Mouse (Mus musculus): Measurements from ENCODE around the gene Luzp2. TPM values are rescaled to one million over a fixed set of nuclear protein-coding genes. Genes with fewer than 3 reads are reported as not detected.

Gene Luzp2
- polyA plus RNA-seq, 1 experiment from 2014 or later: 24.0 TPM

DNA sequence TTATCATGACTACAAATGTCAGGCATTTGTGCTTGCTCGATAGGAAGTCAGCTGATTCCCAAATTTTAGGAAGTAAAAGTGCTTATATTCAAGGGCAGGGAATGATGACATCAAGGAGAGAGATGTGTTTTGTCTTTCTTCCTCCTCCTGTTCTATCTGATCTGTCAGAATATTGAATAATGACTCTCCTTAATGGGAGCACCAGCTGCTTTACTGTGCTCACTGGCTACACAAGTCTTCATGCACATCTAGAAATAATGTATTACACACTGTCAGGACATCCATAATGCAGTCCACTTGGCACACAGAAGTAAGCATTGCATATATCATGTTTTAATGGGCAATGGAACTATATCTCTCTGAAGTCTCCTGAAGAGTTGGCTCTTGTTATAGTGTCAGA, 17.6 kb downstream of the Luzp2 start:
- no peaks in the 10 kb centered on the region for H3K27me3 ChIP-seq (replicated peaks; ENCODE audit: control insufficient read depth, insufficient read depth, low read length)
- H3K27ac ChIP-seq (ENCODE audit: low read length): no peak overlapping the region
- H3K4me1 ChIP-seq (replicated peaks; ENCODE audit: control insufficient read depth, insufficient read depth, low read length): no peaks in the 10 kb centered on the region; the same call in 1 of the 2 replicates
- WGBS: 85% methylated on average over 1 of the region's 1 CpGs
- no peak for ATAC-seq
- H3K4me3 ChIP-seq (replicated peaks; ENCODE audit: low read length): no peak overlapping the region
- H3K36me3 ChIP-seq (ENCODE audit: control insufficient read depth, insufficient read depth): no peaks in the 10 kb centered on the region
- H3K9me3 ChIP-seq (ENCODE audit: control insufficient read depth, low read length): no peaks in the 10 kb centered on the region
- no peak overlapping the region for H3K9ac ChIP-seq (replicated peaks; ENCODE audit: low read depth, low read length)
- no peak overlapping the region for H3K4me2 ChIP-seq (ENCODE audit: low read length)

DNA sequence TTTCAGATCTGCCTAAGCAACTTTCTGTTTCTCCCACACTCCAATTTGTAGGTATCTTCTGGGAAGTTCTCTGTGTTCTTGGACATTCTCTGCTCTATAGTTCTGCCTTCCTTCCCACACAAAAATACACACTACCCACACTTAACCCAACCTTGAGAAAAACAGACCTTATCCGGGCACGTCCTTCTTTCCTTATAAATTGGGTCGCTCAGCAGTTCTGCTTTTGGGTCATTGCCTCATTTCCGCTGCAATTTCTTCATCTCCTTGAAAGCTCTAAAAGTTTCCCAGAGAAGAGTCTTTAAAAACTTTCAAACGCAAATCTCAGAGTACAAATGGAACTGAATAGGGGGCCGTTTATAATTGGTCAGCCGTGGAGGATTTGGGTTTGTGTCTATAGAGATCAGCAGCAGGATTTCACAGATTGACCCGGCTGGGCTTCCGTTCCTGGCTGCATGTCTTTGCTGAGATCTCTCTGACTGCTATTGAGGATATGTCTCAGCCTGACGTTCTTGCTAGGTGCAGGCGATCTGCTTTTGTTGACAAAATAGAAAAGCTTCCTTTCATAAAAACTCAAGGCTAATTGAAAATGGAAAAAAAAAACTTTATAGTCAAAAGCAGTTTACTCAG, 26.0 kb downstream of the Luzp2 start:
- Histone ChIP-seq H3K9me3 (ENCODE audit: control insufficient read depth, low read length) (no peaks in the 10 kb centered on the region), H3K4me2 (ENCODE audit: low read length) (no peak overlapping the region), H3K27me3 (replicated peaks; ENCODE audit: control insufficient read depth, insufficient read depth, low read length) (no peaks in the 10 kb centered on the region), H3K36me3 (ENCODE audit: control insufficient read depth, insufficient read depth) (no peaks in the 10 kb centered on the region), H3K4me1 (replicated peaks; ENCODE audit: control insufficient read depth, insufficient read depth, low read length) (no peaks in the 10 kb centered on the region), H3K27ac (ENCODE audit: low read length) (no peak overlapping the region), H3K4me3 (replicated peaks; ENCODE audit: low read length) (no peak overlapping the region), H3K9ac (replicated peaks; ENCODE audit: low read depth, low read length) (no peak overlapping the region)
- peak; percentile 61; the same call in 1 of the 2 replicates for ATAC-seq
- WGBS: 19% methylated on average over 11 of the region's 11 CpGs

DNA sequence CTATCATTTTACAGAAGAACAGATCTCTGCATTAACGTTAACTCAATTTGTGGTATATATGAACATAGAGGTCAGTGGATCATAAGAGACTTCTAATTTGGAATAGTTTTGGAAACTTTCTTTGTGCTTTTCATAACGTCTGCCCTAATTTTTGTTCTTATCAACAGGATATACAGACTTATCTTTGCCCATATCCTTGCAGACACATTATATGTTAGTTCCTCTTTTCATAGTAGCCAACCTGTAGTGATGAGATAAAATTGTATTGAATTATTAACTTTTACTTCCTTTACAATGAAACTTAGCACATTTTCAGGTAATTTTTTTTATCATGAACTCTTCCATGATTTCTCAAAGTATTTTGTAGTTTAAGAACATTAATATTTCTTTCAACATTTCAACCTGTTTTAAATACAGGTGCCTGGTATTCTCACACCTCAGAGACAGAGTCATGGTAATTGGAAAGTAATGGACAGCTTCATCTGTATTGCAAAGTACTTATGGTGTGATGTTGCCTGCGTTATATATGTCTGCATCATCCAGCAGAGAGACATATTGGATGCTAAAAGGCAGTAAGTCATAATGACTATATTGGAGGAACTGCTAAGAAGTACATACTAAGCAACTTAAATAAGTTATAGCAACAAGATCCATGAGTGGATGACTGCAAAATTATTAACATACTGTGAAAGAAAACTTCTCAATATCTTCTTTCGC, 43.8 kb downstream of the Luzp2 start:
- 88% methylated on average over 4 of the region's 4 CpGs for WGBS
- H3K4me3 ChIP-seq (replicated peaks; ENCODE audit: low read length): no peak overlapping the region

DNA sequence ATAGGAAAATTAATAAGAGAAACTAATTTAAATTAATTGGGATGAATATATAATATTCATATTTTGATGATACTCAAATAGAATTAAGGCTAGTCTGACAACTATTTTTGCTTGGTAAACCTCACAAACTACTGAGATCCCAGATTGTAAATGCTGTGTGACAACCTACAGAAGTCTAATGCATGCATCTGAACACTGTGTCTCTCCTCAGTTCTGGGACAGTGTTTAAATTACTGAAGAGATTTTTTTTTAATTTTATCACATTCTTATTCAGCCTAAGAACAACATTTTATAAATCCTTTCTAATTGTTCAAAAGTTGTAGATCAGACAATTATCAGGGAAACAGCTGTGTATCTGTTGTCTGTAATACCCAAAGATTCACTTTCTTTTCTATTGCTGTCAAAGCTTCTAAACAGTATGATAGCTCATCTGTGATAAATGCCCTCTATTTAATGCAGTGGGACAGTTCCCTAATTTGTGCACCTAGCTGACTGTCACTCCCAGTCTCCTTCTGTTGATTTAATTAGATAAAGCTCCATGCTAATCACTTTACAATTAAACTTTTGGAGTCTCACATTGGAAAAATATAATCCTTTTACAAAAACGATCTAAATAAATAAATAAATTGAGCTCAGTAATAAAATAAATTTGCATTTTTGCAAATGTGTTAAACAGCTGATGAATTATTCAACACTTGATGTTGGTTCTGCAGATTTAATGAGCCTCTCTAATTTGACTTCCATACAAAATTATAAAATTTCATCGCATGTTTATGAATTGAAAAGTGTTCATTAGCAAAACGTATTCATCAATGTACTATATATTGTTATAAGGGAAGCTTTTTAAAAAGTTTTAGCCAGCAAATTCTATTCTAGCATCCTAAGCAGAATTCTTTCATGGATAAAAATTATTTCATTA, 58.7 kb downstream of the Luzp2 start:
- H3K9ac ChIP-seq (replicated peaks; ENCODE audit: low read depth, low read length): no peak overlapping the region
- 26% methylated on average over 3 of the region's 3 CpGs for WGBS
- peak; percentile 84 for ATAC-seq

More for the DNA sequence above, 43.8 kb downstream of the Luzp2 start:
- Histone ChIP-seq H3K27me3 (replicated peaks; ENCODE audit: control insufficient read depth, insufficient read depth, low read length) (no peaks in the 10 kb centered on the region), H3K4me2 (ENCODE audit: low read length) (no peak overlapping the region), H3K27ac (ENCODE audit: low read length) (no peak overlapping the region), H3K36me3 (ENCODE audit: control insufficient read depth, insufficient read depth) (no peaks in the 10 kb centered on the region), H3K9ac (replicated peaks; ENCODE audit: low read depth, low read length) (no peak overlapping the region), H3K4me1 (replicated peaks; ENCODE audit: control insufficient read depth, insufficient read depth, low read length) (no peaks in the 10 kb centered on the region), H3K9me3 (ENCODE audit: control insufficient read depth, low read length) (no peaks in the 10 kb centered on the region)
- ATAC-seq: no peak

DNA sequence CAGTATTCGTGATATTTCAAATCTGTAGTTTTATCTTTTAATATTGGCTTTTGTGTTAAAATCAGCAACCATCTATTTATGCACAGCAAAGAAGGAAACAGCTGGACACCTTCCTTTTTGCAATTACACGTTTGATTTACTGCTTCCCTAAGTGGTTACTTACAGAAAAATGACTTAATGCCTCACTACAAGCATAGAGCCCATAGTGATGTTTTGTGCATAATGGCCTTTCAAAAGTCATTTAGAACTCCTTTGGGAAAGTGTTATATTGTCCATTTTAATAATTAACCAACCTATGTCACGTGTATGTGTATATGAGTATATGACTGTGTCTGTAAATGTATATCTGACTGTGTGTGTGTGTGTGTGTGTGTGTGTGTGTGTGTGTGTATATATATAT, 63.3 kb downstream of the Luzp2 start:
- ATAC-seq: no peak
- H3K4me3 ChIP-seq (replicated peaks; ENCODE audit: low read length): no peak overlapping the region
- WGBS: 75% methylated on average over 3 of the region's 3 CpGs

More for the DNA sequence above, 58.7 kb downstream of the Luzp2 start:
- H3K27ac ChIP-seq (ENCODE audit: low read length): no peak overlapping the region
- no peaks in the 10 kb centered on the region for H3K9me3 ChIP-seq (ENCODE audit: control insufficient read depth, low read length)
- no peaks in the 10 kb centered on the region for H3K36me3 ChIP-seq (ENCODE audit: control insufficient read depth, insufficient read depth)
- H3K4me1 ChIP-seq (replicated peaks; ENCODE audit: control insufficient read depth, insufficient read depth, low read length): no peaks in the 10 kb centered on the region
- H3K27me3 ChIP-seq (replicated peaks; ENCODE audit: control insufficient read depth, insufficient read depth, low read length): no peaks in the 10 kb centered on the region
- no peak overlapping the region for H3K4me3 ChIP-seq (replicated peaks; ENCODE audit: low read length)
- H3K4me2 ChIP-seq (ENCODE audit: low read length): no peak overlapping the region

DNA sequence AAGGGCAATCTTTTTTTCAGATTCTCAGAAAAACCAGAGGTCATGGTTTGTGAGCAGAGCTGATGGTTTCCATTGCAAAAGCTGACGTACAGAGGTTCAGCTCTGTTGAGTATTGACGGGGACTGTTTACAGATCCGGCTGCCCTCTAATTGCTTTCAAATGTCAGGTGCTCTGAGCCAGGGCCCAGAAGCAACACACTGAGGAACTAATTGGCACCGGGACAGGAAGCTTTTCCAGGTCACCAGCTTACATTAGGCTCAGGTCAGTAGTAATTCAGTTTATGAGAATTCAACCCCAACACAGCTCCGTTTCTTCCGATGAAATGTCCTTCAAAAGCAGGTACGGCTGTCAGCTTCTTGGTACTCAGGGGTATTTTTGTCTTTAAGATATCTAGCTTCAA, 74.7 kb downstream of the Luzp2 start:
- no peaks in the 10 kb centered on the region for H3K36me3 ChIP-seq (ENCODE audit: control insufficient read depth, insufficient read depth)
- H3K9me3 ChIP-seq (ENCODE audit: control insufficient read depth, low read length): no peaks in the 10 kb centered on the region
- H3K27ac ChIP-seq (ENCODE audit: low read length): no peak overlapping the region
- H3K4me1 ChIP-seq (replicated peaks; ENCODE audit: control insufficient read depth, insufficient read depth, low read length): peaks cover 3% of the 10 kb centered on the region; the same call in 1 of the 2 replicates
- no peak overlapping the region for H3K4me3 ChIP-seq (replicated peaks; ENCODE audit: low read length)
- H3K9ac ChIP-seq (replicated peaks; ENCODE audit: low read depth, low read length): no peak overlapping the region
- ATAC-seq: no peak
- H3K4me2 ChIP-seq (ENCODE audit: low read length): no peak overlapping the region
- 36% methylated on average over 7 of the region's 7 CpGs for WGBS
- no peaks in the 10 kb centered on the region for H3K27me3 ChIP-seq (replicated peaks; ENCODE audit: control insufficient read depth, insufficient read depth, low read length)

More for the DNA sequence above, 63.3 kb downstream of the Luzp2 start:
- no peaks in the 10 kb centered on the region for H3K27me3 ChIP-seq (replicated peaks; ENCODE audit: control insufficient read depth, insufficient read depth, low read length)
- H3K9ac ChIP-seq (replicated peaks; ENCODE audit: low read depth, low read length): no peak overlapping the region
- H3K4me2 ChIP-seq (ENCODE audit: low read length): no peak overlapping the region
- H3K36me3 ChIP-seq (ENCODE audit: control insufficient read depth, insufficient read depth): no peaks in the 10 kb centered on the region
- H3K4me1 ChIP-seq (replicated peaks; ENCODE audit: control insufficient read depth, insufficient read depth, low read length): no peaks in the 10 kb centered on the region
- H3K9me3 ChIP-seq (ENCODE audit: control insufficient read depth, low read length): no peaks in the 10 kb centered on the region
- H3K27ac ChIP-seq (ENCODE audit: low read length): no peak overlapping the region

DNA sequence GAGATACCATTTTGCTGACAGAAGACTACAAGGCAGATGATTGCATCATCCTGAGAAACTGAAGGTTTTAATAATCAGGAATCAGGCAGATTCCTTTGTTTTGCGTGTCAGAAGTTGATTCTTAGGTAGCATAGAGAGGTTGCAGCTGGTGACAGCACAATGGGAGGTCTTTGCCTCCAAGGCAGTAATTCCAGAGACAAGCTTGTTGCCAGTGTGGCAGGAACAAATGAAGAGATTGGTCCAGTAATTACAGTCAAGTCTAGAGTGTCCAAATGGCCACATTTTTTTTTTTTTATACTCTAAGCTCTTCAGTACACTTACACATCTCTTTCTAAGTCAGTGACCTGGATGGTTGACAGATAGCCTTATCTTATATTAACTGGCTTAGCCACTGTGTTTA, 78.7 kb downstream of the Luzp2 start:
- ATAC-seq: no peak
- no peak overlapping the region for H3K27ac ChIP-seq (ENCODE audit: low read length)
- no peaks in the 10 kb centered on the region for H3K9me3 ChIP-seq (ENCODE audit: control insufficient read depth, low read length)
- 31% methylated on average over 1 of the region's 1 CpGs for WGBS
- H3K4me3 ChIP-seq (replicated peaks; ENCODE audit: low read length): no peak overlapping the region
- no peak overlapping the region for H3K9ac ChIP-seq (replicated peaks; ENCODE audit: low read depth, low read length)
- H3K4me1 ChIP-seq (replicated peaks; ENCODE audit: control insufficient read depth, insufficient read depth, low read length): peaks cover 3% of the 10 kb centered on the region; the same call in 1 of the 2 replicates
- H3K27me3 ChIP-seq (replicated peaks; ENCODE audit: control insufficient read depth, insufficient read depth, low read length): no peaks in the 10 kb centered on the region
- H3K4me2 ChIP-seq (ENCODE audit: low read length): no peak overlapping the region
- no peaks in the 10 kb centered on the region for H3K36me3 ChIP-seq (ENCODE audit: control insufficient read depth, insufficient read depth)

DNA sequence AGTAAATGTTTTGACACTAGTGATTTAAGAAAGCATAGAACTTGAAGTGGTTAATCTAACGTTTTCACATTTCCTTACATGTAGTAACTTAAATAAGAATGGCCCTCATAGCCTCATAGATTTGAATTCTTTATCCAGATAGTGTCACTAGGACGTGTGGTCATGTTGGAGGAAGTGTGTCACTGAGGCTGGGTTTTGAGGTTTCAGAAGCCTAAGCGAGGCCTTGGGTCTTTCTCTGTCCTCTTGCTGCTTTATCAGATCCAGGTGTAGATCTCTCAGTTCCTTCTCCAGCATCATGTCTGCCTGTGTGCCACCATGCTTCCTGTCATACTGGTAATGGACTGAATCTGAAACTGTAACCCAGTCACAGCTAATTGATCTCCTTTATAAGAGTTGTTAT, 86.7 kb downstream of the Luzp2 start:
- Histone ChIP-seq H3K9me3 (ENCODE audit: control insufficient read depth, low read length) (no peaks in the 10 kb centered on the region), H3K27me3 (replicated peaks; ENCODE audit: control insufficient read depth, insufficient read depth, low read length) (no peaks in the 10 kb centered on the region), H3K4me2 (ENCODE audit: low read length) (no peak overlapping the region), H3K36me3 (ENCODE audit: control insufficient read depth, insufficient read depth) (no peaks in the 10 kb centered on the region), H3K9ac (replicated peaks; ENCODE audit: low read depth, low read length) (no peak overlapping the region), H3K27ac (ENCODE audit: low read length) (no peak overlapping the region), H3K4me1 (replicated peaks; ENCODE audit: control insufficient read depth, insufficient read depth, low read length) (no peaks in the 10 kb centered on the region), H3K4me3 (replicated peaks; ENCODE audit: low read length) (no peak overlapping the region)
- WGBS: 80% methylated on average over 3 of the region's 3 CpGs
- no peak for ATAC-seq

DNA sequence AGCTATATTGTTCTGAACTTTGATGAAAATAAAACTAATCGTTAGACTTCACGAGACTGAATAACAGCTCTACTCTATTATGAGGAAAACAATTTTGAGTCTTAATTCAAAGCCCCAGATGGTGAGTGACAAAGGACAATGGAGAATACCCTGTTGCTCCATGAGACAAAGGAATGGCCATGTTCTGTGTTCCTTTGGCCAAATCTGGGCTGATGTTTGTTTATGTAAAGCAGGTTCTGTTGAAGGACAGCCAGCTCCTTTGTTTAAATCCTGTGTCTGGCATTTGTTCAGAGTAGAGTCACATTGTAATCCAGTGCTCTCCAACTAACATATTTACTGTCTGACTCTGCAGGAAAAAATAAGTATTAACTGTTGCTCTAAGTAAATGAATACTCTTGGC, 121.5 kb downstream of the Luzp2 start:
- H3K36me3 ChIP-seq (ENCODE audit: control insufficient read depth, insufficient read depth): no peaks in the 10 kb centered on the region
- H3K27me3 ChIP-seq (replicated peaks; ENCODE audit: control insufficient read depth, insufficient read depth, low read length): no peaks in the 10 kb centered on the region
- H3K4me3 ChIP-seq (replicated peaks; ENCODE audit: low read length): no peak overlapping the region
- WGBS: 38% methylated on average over 2 of the region's 2 CpGs
- H3K9me3 ChIP-seq (ENCODE audit: control insufficient read depth, low read length): no peaks in the 10 kb centered on the region
- no peaks in the 10 kb centered on the region for H3K4me1 ChIP-seq (replicated peaks; ENCODE audit: control insufficient read depth, insufficient read depth, low read length)
- no peak overlapping the region for H3K9ac ChIP-seq (replicated peaks; ENCODE audit: low read depth, low read length)
- H3K4me2 ChIP-seq (ENCODE audit: low read length): no peak overlapping the region
- H3K27ac ChIP-seq (ENCODE audit: low read length): no peak overlapping the region
- ATAC-seq: no peak

Data from forebrain, embryonic 16.5 days (tissue).